Mouse (Mus musculus) heart, embryonic 14.5 days (tissue): ENCODE measurements around the gene Pms1. TPM values are rescaled to one million over a fixed set of nuclear protein-coding genes. Genes with fewer than 3 reads are reported as not detected.
"Not testable (repeated sequence)": the region's sequence is repeated elsewhere in the genome, so short reads cannot be mapped to it uniquely, and the experiment has no call there.

Source experiments
- ATAC-seq: fragments of 200-750 bp; cut with Nextera tagmentation; 2 replicates; pipeline ENCODE4 v1.8.0; 2017; ENCODE audit warnings: low read depth, moderate TSS enrichment; ENCODE audit not compliant: insufficient number of reproducible peaks, insufficient read depth, low FRiP score
- H3K27ac ChIP-seq, 2 experiments: fragments of 200-500 bp in 1 of 2; fragments of 300-500 bp in 1 of 2; sonication (generic) in 1 of 2; replicated peaks in 1 of 2; 2 replicates each; pipeline ENCODE4 v1.5.1; 2012 to 2014; ENCODE audit warnings: low read depth in 2 of 2, low read length in 2 of 2, control low read depth in 1 of 2, mild to moderate bottlenecking in 1 of 2, mixed read lengths in 1 of 2; ENCODE audit not compliant: control insufficient read depth in 1 of 2, insufficient read depth in 1 of 2
- H3K27me3 ChIP-seq: fragments of 300-500 bp; sonication (generic); 2 replicates; pipeline ENCODE4 v1.6.1; 2014; ENCODE audit warnings: mild to moderate bottlenecking, low read length, control low read depth; ENCODE audit not compliant: control insufficient read depth, insufficient read depth
- H3K36me3 ChIP-seq: fragments of 300-500 bp; sonication (generic); 2 replicates; pipeline ENCODE4 v1.6.1; 2014; ENCODE audit warnings: mild to moderate bottlenecking, control low read depth, low read length, mixed read lengths; ENCODE audit not compliant: control insufficient read depth, insufficient read depth
- H3K4me1 ChIP-seq, 2 experiments: fragments of 200-500 bp in 1 of 2; fragments of 300-500 bp in 1 of 2; sonication (generic) in 1 of 2; 2 replicates each; pipeline ENCODE4 v1.6.1; 2012 to 2014; ENCODE audit warnings: low read length in 2 of 2, control low read depth in 1 of 2, mixed read lengths in 1 of 2; ENCODE audit not compliant: control insufficient read depth in 2 of 2, insufficient read depth in 2 of 2
- H3K4me2 ChIP-seq: fragments of 300-500 bp; sonication (generic); 2 replicates; pipeline ENCODE4 v1.6.1; 2014; ENCODE audit warnings: mild to moderate bottlenecking, low read length
- H3K4me3 ChIP-seq, 2 experiments: fragments of 200-500 bp in 1 of 2; fragments of 300-500 bp in 1 of 2; sonication (generic) in 1 of 2; 2 replicates each; pipeline ENCODE4 v1.5.1; 2012 to 2014; ENCODE audit warnings: low read length in 2 of 2, mild to moderate bottlenecking in 2 of 2, control low read depth in 1 of 2, low read depth in 1 of 2, moderate library complexity in 1 of 2; ENCODE audit not compliant: control insufficient read depth in 1 of 2, insufficient read depth in 1 of 2
- H3K9ac ChIP-seq: fragments of 300-500 bp; sonication (generic); 2 replicates; pipeline ENCODE4 v1.6.1; 2014; ENCODE audit warnings: mild to moderate bottlenecking, low read length
- H3K9me3 ChIP-seq: fragments of 300-500 bp; sonication (generic); 2 replicates; pipeline ENCODE4 v1.6.1; 2016; ENCODE audit warnings: low read length, control low read depth; ENCODE audit not compliant: control insufficient read depth
- WGBS: fragments of 180-500 bp; shearing (Covaris S2); extraction: QIAGEN DNeasy Blood & Tissue Kit; methylation state at CpG from one replicate; pipeline ENCODE4 v1.1.7; 2014; 5-methylcytosine and 5-hydroxymethylcytosine counted together
- polyA plus RNA-seq: library from polyadenylated mRNA; unstranded; fragments of >200 nt; fragmentation: Nextera tagmentation; extraction: Ambion mirVana; gene quantifications from 2 replicates; pipeline ENCODE4 v1.2.1, GENCODE M21; 2014

Pms1 gene
- 9.9 and 10.2 TPM in 2 replicates for polyA plus RNA-seq

DNA sequence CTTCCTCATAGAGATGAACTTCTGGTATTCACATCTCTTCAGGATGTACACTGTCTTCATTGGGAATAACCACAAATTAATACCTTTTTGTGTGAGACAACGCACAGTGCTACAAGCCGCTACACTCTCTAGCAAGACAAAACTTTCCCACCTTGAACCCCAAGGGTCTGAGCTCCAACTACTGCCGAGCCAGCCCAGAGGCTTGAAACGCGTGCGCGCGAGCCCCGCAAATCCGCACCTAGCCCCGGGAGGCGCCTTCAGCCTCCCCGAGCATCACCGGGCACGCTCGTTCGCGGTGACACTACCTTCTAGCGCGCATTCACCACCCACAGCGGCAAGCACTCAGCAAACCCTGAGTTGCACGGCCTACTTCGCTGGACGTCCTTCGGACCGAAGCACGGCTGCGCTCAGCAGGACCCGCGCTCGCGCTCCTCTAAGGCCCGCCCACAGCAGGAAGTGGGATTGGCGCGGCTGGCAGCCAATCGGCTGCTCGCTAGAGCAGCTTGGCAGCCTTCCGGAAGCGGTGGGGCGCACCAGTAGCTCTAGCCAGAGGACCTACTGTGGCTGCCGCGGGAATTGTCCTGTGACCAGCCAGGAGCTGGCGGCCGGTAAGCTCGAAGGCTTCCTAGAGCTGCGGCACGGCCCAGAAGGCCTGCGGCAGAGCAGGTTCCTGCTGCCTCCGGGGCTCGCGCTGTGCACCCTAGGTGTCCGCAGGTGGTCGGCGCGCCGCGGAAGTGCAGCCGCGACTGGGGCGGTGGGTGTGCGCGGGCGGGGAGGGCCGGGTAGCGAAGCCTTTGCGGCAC lies at the start of gene Pms1, which contains the start of the genes Ormdl1 and Gm28778:
TSS of gene Pms1 (minus strand) at position 438 of the 803 bp plus-strand sequence.
TSS of gene Ormdl1 (plus strand) at position 515 of the 803 bp plus-strand sequence.
TSS of gene Gm28778 (plus strand) at position 531 of the 803 bp plus-strand sequence.
- Histone ChIP-seq H3K4me2 (peak within 1 kb of the TSS; percentile 77), H3K9ac (peak within 1 kb of the TSS; percentile 90), H3K4me3 (peak within 1 kb of the TSS; percentile 73 to 83), H3K4me1 (peaks cover 0 to 2% of the 10 kb centered on the region in 2 experiments; a peak in 1 of 4 replicates), H3K36me3 (peaks cover 15% of the 10 kb centered on the region), H3K27me3 (no peaks in the 10 kb centered on the region), H3K9me3 (no peaks in the 10 kb centered on the region), H3K27ac (peak within 1 kb of the TSS; percentile 84 to 93)
- under 1% methylated on average over 66 of the region's 66 CpGs for WGBS
- peak; percentile 98 for ATAC-seq

DNA sequence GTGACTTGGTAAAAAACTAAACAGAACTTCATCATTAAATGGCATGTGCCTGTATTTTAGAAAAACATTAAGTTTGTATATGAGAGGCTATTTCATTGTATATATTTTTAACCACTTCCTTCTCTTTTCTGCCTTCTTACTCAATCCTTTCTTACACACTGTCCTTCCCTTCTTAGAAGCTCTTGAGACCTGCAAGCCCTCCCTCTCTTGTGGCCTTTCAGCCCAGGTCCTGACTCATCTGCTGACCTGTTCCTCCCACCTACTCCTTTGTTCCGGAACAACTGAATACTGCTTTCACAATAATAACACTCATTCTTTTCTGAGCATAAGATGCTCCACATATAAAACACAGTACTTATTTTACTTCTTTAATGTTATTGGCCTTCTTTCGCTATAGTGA lies 44.3 kb upstream of the Pms1 start:
- ATAC-seq: no peak
- 99% methylated on average over 2 of the region's 2 CpGs for WGBS

DNA sequence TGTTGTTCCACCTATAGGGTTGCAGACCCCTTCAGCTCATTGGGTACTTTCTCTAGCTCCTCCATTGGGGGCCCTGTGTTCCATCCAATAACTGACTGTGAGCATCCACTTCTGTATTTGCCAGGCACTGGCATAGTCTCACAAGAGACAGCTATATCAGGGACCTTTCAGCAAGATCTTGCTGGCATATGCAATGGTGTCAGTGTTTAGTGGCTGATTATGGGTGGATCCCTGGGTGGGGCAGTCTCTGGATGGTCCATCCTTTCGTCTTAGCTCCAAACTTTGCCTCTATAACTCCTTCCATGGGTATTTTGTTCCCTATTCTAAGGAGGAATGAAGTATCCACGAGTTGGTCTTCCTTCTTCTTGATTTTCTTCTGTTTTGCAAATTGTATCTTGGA lies 40.6 kb upstream of the Pms1 start:
- H3K4me2 ChIP-seq, ATAC-seq, H3K4me1 ChIP-seq, H3K9ac ChIP-seq, H3K9me3 ChIP-seq, H3K27ac ChIP-seq, H3K4me3 ChIP-seq, H3K27me3 ChIP-seq, H3K36me3 ChIP-seq: not testable (repeated sequence)
- WGBS: 61% methylated on average over 2 of the region's 2 CpGs

More for the DNA sequence above, 44.3 kb upstream of the Pms1 start:
- Histone ChIP-seq H3K27ac (no peak overlapping the region), H3K27me3 (no peaks in the 10 kb centered on the region), H3K9me3 (peaks cover 4% of the 10 kb centered on the region; the same call in 1 of the 2 replicates), H3K4me1 (no peaks in the 10 kb centered on the region), H3K36me3 (peaks cover 35% of the 10 kb centered on the region), H3K9ac (no peak overlapping the region), H3K4me2 (no peak overlapping the region), H3K4me3 (no peak overlapping the region)

DNA sequence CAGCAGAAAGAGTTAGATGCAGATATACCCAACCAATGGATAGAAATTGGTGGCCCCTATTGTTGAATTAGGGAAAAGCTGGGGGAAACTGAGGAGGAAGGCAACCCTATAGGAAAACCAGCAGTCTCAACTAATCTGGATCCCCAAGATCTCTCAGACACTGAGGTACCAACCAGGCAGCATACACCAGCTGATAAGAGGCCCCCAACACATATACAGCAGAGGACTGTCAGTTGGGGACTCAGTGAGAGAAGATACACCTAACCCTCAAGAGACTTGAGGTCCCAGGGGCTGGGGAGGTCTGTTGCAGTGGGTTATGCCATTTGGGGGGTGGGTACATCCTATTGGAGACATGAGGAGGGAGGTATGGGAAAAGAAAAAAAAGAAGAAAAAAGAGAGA lies 38.6 kb upstream of the Pms1 start:
- no peak for ATAC-seq
- Histone ChIP-seq H3K4me2 (no peak overlapping the region), H3K27me3 (no peaks in the 10 kb centered on the region), H3K4me1 (no peaks in the 10 kb centered on the region), H3K27ac (no peak overlapping the region), H3K4me3 (no peak overlapping the region), H3K9ac (no peak overlapping the region), H3K36me3 (no peaks in the 10 kb centered on the region), H3K9me3 (no peaks in the 10 kb centered on the region)

DNA sequence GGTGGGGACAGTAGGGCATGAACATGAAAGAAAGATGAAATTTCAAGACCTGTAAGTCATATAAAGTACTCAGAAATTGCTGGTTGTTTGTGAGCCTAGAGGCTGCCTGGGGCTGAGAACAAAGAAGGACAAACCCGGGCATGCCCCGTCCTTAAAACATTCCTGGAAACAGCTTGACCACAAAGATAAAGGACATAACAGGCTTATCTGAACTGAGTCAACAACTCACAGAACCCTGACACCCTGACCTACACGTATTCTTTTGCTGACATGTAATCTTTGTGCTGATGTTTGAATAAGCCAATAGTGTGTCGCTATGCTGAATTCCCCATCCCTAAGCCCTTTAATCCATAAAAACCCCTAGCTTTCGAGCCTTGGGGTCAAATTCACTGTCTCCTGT lies 36.7 kb upstream of the Pms1 start:
- not testable (repeated sequence) for H3K4me1 ChIP-seq, H3K9ac ChIP-seq, H3K36me3 ChIP-seq, ATAC-seq, H3K27me3 ChIP-seq, H3K4me3 ChIP-seq, H3K27ac ChIP-seq, H3K4me2 ChIP-seq, H3K9me3 ChIP-seq
- WGBS: 43% methylated on average over 5 of the region's 5 CpGs

DNA sequence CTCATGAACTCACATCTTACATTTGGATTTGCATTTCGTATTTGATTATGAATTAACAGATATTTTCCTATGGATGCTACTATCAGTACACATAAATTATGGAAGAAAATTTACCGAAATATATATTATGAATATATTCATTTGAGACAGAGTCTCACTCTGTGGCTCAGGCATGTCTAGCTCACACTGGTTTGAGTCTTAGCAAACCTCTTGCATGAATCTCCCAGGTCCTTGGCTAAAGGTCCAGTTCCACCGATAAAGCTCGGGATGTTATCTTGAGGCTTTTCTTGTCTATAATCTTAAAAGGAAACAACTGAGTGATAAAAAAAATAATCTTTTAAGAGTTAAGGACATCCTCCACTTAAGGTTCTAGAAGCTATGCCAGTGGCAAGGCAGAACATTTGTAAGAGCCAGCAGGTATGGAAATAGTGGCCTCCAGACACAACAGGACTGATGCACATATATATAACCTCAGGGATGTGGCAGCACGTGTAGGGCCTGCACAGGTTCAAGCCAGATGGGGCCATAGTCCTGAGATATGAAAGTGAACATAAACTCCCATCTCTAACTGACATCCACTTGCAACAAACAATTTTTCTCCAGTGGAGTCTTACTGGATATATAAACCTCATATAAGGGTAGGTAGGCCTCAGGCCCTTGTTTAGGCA lies 28.1 kb upstream of the Pms1 start:
- 73% methylated on average over 5 of the region's 5 CpGs for WGBS
- Histone ChIP-seq H3K36me3 (peaks cover 39% of the 10 kb centered on the region), H3K9me3 (no peaks in the 10 kb centered on the region), H3K4me3 (no peak overlapping the region), H3K4me2 (no peak overlapping the region), H3K4me1 (no peaks in the 10 kb centered on the region), H3K27me3 (no peaks in the 10 kb centered on the region), H3K9ac (no peak overlapping the region), H3K27ac (no peak overlapping the region)
- no peak for ATAC-seq

DNA sequence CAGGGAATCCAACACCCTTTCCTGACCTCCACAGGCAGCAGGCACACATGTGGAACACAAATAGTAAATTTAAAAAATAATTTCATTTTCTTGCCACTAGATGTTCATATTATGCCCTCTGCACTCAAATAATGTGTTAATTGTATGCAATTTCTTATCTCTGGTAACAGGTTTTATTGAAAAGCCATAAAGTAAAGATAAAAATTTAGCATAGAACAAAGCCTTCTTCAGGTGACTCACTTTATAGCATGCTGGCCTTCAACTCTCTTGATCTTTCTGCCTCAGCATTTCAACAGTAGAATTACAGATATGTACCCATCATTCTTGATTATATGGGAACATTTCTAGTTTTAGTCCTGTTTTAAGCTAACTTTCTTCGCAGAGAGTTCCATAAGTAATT lies 27.5 kb upstream of the Pms1 start:
- Histone ChIP-seq H3K9me3 (no peaks in the 10 kb centered on the region), H3K9ac (no peak overlapping the region), H3K4me2 (no peak overlapping the region), H3K36me3 (peaks cover 41% of the 10 kb centered on the region), H3K27me3 (no peaks in the 10 kb centered on the region), H3K4me1 (no peaks in the 10 kb centered on the region), H3K4me3 (no peak overlapping the region), H3K27ac (no peak overlapping the region)
- ATAC-seq: no peak
- WGBS: 92% methylated on average over 1 of the region's 1 CpGs
